9 mouse cellular contexts compared by ENCODE assay signal in genomic region chr10:68356093-68356485, GRCm38 (mm10).
A peak's percentile ranks its signal among the peaks of the same experiment; 100 is the strongest.
DNase-seq lines count a peak whose midpoint lies in the region; ATAC-seq and TF ChIP-seq lines count a peak whose summit lies in the region.
"Had no signal": no experiment of that assay in that cellular context is flagged by ENCODE, and none has a peak within 500 bp of the region (broad histone marks: within the 10 kb centered on the region; RNA-seq: fewer than 3 reads in every experiment).

No protein-coding gene starts in this region.

- no peak for TF ChIP-seq CTCF in embryonic fibroblast, embryonic 13.5 days (IDR thresholded peaks at IDR 0.05; ENCODE audit: borderline replicate concordance, insufficient read depth, low read length)
- TF ChIP-seq CTCF in kidney, postnatal 0 days (IDR thresholded peaks at IDR 0.05; ENCODE audit: low read depth), result no peak

- peak; percentile 19 for DNase-seq in embryo, embryonic 11 days
- no peak for DNase-seq in embryo, embryonic 9.5 days (ENCODE audit: extremely low spot score)
- peak; percentile 75 for DNase-seq in 3T3-L1 (ENCODE audit: low read depth, low spot score)
- no peak for DNase-seq in kidney, postnatal 0 days (ENCODE audit: low spot score)
- no peak for DNase-seq in urinary bladder, postnatal 4 days (ENCODE audit: low spot score in 2 of 2)
- DNase-seq in spleen, adult 18-20 months, result no peak
- DNase-seq in layer of hippocampus, adult 9-10 months (ENCODE audit: low spot score), result no peak

- no peaks in the 10 kb centered on the region for H3K9me3 ChIP-seq in kidney, postnatal 0 days (replicated peaks; ENCODE audit: low read length)

- WGBS in kidney, postnatal 0 days, result 10% methylated on average over 6 of the region's 6 CpGs

- H3K4me2 ChIP-seq in kidney, postnatal 0 days (ENCODE audit: low read length), result peak overlapping the region; percentile 2; the same call in 1 of the 2 replicates

- H3K36me3 ChIP-seq in kidney, postnatal 0 days (ENCODE audit: insufficient read depth, low read length), result no peaks in the 10 kb centered on the region

- peaks cover 6% of the 10 kb centered on the region for H3K4me1 ChIP-seq in embryonic fibroblast, embryonic 13.5 days (ENCODE audit: control insufficient read depth, insufficient read depth, low read length)
- H3K4me1 ChIP-seq in kidney, postnatal 0 days (replicated peaks; ENCODE audit: insufficient read depth, low read length), result peaks cover 6% of the 10 kb centered on the region

- H3K27ac ChIP-seq in embryonic fibroblast, embryonic 13.5 days (ENCODE audit: insufficient read depth, low read length), result peak overlapping the region; percentile 96
- H3K27ac ChIP-seq in kidney, postnatal 0 days, result peak overlapping the region; percentile 65
- H3K27ac ChIP-seq: macrophage had no signal

- no peak for TF ChIP-seq POLR2A in embryonic fibroblast, embryonic 13.5 days (IDR thresholded peaks at IDR 0.05; ENCODE audit: low read depth, low read length)

- ATAC-seq in kidney, postnatal 0 days (replicated peaks; ENCODE audit: low FRiP score, low read depth), result no peak

- H3K9ac ChIP-seq in kidney, postnatal 0 days (ENCODE audit: low read depth, low read length), result no peak overlapping the region

- no peak overlapping the region for H3K4me3 ChIP-seq in embryonic fibroblast, embryonic 13.5 days (ENCODE audit: insufficient read depth, low read length)
- no peak overlapping the region for H3K4me3 ChIP-seq in kidney, postnatal 0 days (replicated peaks; ENCODE audit: low read depth, low read length)

- no peaks in the 10 kb centered on the region for H3K27me3 ChIP-seq in kidney, postnatal 0 days (ENCODE audit: insufficient read depth, low read length)

Comparison
In these comparisons a context has a peak if more than half of its experiments do, and no peak if none do; other contexts are left out.
1. DNase-seq: peak in embryo, embryonic 11 days (single experiment) and 3T3-L1 (single experiment); none in embryo, embryonic 9.5 days (single experiment), kidney, postnatal 0 days (single experiment), urinary bladder, postnatal 4 days (0 of 2), spleen, adult 18-20 months (0 of 2) and layer of hippocampus, adult 9-10 months (single experiment).